Mouse (Mus musculus) C2C12 (cell line): ENCODE data around the gene Cd8b1. TPM values are rescaled to one million over a fixed set of nuclear protein-coding genes. Genes with fewer than 3 reads are reported as not detected.

Experiments used
- H3K27me3 ChIP-seq: one replicate; pipeline ENCODE4 v1.6.1; 2011; ENCODE audit not compliant: control insufficient read depth, insufficient read depth, insufficient read length
- H3K36me3 ChIP-seq: one replicate; pipeline ENCODE4 v1.6.1; 2011; ENCODE audit not compliant: control insufficient read depth, insufficient read depth
- H3K4me3 ChIP-seq: one replicate; pipeline ENCODE4 v1.5.1; 2011; ENCODE audit warnings: mild to moderate bottlenecking, control low read depth; ENCODE audit not compliant: poor library complexity, insufficient read depth, severe bottlenecking
- H3K79me2 ChIP-seq: one replicate; pipeline ENCODE4 v1.6.1; 2011; ENCODE audit not compliant: control insufficient read depth, insufficient read depth
- H3K79me3 ChIP-seq: one replicate; pipeline ENCODE4 v1.6.1; 2011; ENCODE audit warnings: low read depth, control low read depth
- H3ac ChIP-seq: one replicate; pipeline ENCODE3; 2011; ENCODE audit warnings: low read depth; ENCODE audit not compliant: control insufficient read depth, insufficient read length
- CEBPB ChIP-seq: IDR thresholded peaks from one replicate; pipeline ENCODE4 v1.6.1; 2011; ENCODE audit warnings: low read depth, mild to moderate bottlenecking, control low read depth, moderate library complexity
- CTCF ChIP-seq: IDR thresholded peaks from one replicate; pipeline ENCODE4 v1.5.1; 2011; ENCODE audit not compliant: control insufficient read depth, insufficient read depth, insufficient read length
- FOSL1 ChIP-seq: IDR thresholded peaks from one replicate; pipeline ENCODE4 v1.8.0; 2011; ENCODE audit warnings: mild to moderate bottlenecking, low read length; ENCODE audit not compliant: poor library complexity, insufficient read depth, severe bottlenecking
- MAX ChIP-seq: IDR thresholded peaks from one replicate; pipeline ENCODE4 v1.6.1; 2011; ENCODE audit warnings: mild to moderate bottlenecking, control low read depth
- MYOD1 ChIP-seq: IDR thresholded peaks from one replicate; pipeline ENCODE4 v1.6.1; 2011; ENCODE audit warnings: low read depth; ENCODE audit not compliant: control insufficient read depth, insufficient read length
- MYOG ChIP-seq: IDR thresholded peaks from one replicate; pipeline ENCODE4 v1.6.1; 2011; ENCODE audit not compliant: control insufficient read depth, insufficient read length; ENCODE audit errors: extremely low read depth
- USF1 ChIP-seq: IDR thresholded peaks from one replicate; pipeline ENCODE4 v1.6.1; 2011; ENCODE audit warnings: low read depth, mild to moderate bottlenecking, control low read depth, moderate library complexity
- polyA plus RNA-seq: library from polyadenylated mRNA; unstranded; fragments of >200 nt; fragmentation: generic; extraction: Trizol; gene quantifications from one replicate; pipeline ENCODE4 v1.2.1, GENCODE M21; 2012; ENCODE audit warnings: missing spikeins

Cd8b1 gene
- polyA plus RNA-seq, 1 experiment, result not detected

DNA sequence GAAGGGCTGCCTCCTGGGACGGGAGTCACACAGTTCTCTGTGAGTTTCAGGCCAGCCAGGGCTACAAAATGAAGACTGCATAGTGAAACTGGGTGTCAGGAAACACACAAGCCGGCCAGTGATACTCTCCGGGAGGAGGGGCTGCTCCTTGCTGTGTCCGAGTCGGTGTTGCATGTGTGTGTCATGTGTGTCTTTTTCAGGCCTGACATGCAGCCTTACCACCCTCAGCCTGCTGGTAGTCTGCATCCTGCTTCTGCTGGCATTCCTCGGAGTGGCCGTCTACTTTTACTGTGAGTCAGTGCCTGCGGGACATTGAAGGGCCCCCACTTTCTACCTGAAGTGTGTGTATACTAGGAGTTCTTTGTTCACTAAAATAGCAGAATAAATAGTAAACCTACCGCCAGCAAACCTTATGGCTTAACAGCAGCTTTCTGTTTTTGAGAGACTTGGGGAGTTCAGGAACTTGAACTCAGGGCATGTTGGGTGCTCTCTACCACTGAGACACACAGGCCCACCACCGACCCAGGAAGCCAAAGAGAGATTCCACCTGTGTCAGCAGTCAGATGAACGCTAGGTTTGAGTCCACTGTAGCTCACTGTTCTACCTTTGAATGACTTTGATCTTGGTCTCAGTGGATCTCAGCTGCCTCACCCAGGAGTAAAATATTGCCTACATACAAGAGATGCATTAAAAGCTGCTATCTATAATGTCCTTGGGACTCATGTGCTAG, 9.8 kb downstream of the Cd8b1 start:
- Histone ChIP-seq H3ac (no peak overlapping the region), H3K4me3 (no peak overlapping the region), H3K79me2 (no peaks in the 10 kb centered on the region), H3K36me3 (no peaks in the 10 kb centered on the region), H3K27me3 (peaks cover 22% of the 10 kb centered on the region), H3K79me3 (no peaks in the 10 kb centered on the region)
- TF ChIP-seq MYOG (no peak), CTCF (no peak), USF1 (no peak), MAX (no peak), FOSL1 (no peak), MYOD1 (no peak), CEBPB (no peak)

DNA sequence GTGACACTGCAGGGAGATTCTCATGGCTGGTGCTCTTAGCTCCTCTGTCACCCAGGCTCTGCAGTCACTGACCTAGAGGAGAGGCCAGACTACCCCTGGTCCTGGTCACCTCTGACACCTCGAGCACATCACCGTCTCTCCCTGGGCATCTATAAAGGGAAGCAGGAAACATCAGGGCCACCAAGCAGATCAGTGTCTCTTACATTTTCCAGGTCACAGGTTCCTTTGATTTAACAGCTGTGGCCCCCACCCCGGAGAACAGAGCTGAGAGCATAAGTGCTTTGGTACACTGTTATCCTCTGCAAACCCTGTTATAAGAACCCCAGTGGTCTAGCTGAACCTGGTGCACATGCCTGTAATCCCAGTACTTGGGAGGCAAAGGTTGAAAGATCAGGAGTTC, 10.4 kb downstream of the Cd8b1 start:
- Histone ChIP-seq H3K79me2 (no peaks in the 10 kb centered on the region), H3K27me3 (peaks cover 22% of the 10 kb centered on the region), H3K4me3 (no peak overlapping the region), H3ac (no peak overlapping the region), H3K36me3 (no peaks in the 10 kb centered on the region), H3K79me3 (no peaks in the 10 kb centered on the region)
- no peak for TF ChIP-seq FOSL1
- no peak for TF ChIP-seq MAX
- TF ChIP-seq USF1, result no peak
- no peak for TF ChIP-seq MYOG
- no peak for TF ChIP-seq CTCF
- TF ChIP-seq MYOD1, result no peak
- TF ChIP-seq CEBPB, result no peak

DNA sequence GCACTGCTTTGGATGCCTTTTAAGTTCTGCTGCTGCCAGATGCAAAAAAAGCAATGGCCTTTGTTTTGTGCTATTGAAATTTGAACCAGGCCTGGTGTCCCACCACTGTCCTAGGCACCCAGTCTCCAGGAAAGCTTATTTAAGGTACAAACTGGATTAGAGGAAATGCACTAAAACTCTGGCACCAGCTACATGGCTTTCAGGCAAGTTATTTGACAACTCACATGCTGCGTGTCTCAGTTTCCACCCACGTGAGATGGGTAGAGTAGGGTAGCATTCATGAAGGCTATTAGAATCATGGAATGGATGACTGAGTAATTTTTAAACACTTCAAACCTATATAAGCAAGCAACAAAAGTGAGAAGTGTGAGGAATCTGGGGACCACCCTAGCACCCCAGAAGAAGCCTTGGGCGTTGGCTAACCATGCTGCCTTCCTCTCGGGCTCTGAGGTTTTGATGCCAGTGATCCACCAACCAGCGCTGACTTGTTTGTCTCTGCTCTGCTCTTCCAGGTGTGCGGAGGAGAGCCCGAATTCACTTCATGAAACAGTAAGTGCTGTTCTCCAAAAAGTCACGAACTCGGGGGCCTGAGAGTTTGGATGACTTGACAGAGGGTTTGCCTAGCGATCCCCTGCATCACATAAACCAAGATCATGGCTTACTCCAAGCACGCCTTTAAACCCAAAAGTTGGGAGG, 11.1 kb downstream of the Cd8b1 start:
- Histone ChIP-seq H3K36me3 (no peaks in the 10 kb centered on the region), H3K79me3 (no peaks in the 10 kb centered on the region), H3K79me2 (no peaks in the 10 kb centered on the region), H3ac (no peak overlapping the region), H3K4me3 (no peak overlapping the region), H3K27me3 (peaks cover 22% of the 10 kb centered on the region)
- no peak for TF ChIP-seq MAX
- TF ChIP-seq CEBPB, result no peak
- no peak for TF ChIP-seq CTCF
- no peak for TF ChIP-seq MYOD1
- TF ChIP-seq FOSL1, result no peak
- no peak for TF ChIP-seq MYOG
- TF ChIP-seq USF1, result no peak

DNA sequence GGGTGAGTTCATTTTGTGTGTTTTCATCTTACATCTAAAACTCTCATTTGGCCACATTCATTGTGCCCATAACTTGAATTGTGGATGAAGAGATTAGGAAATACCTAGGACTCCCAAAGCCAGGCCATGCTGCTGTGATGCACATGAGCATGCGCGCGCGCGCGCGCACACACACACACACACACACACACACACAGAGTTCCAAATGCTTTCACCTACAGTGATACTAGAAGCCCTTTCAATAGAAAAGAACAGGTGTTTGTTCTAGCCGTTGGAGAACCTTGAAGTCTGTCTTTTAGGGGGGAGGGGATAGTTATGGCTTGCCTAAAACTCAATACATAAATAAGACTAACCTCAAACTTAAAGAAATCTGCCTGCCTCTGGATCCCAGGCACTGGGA, 15.1 kb downstream of the Cd8b1 start:
- Histone ChIP-seq H3K27me3 (peaks cover 11% of the 10 kb centered on the region), H3K79me2 (no peaks in the 10 kb centered on the region), H3ac (no peak overlapping the region), H3K4me3 (no peak overlapping the region), H3K79me3 (no peaks in the 10 kb centered on the region), H3K36me3 (no peaks in the 10 kb centered on the region)
- TF ChIP-seq CEBPB (no peak), MAX (no peak), FOSL1 (no peak), MYOG (no peak), CTCF (no peak), USF1 (no peak), MYOD1 (no peak)

DNA sequence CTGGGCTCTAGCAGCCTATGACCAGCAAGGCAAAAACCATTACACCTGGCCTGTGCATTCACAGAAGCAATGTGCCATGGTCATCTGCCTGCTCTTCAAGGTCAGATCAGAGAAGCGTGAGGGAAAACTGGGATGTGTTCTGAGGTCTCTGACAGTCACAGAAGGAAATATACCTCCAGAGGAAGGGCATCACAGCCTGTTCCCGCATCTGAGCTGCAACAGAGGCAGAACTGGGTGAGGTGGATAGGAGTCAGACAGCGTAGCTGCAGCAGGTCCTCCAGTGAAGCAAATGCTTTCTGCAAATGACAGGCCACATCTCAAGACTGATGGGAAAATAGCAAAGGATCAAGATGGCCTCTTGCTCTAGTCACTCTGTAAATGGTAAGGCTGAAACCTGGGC, 16.4 kb downstream of the Cd8b1 start:
- Histone ChIP-seq H3K36me3 (no peaks in the 10 kb centered on the region), H3K27me3 (peaks cover 8% of the 10 kb centered on the region), H3ac (no peak overlapping the region), H3K79me2 (no peaks in the 10 kb centered on the region), H3K79me3 (no peaks in the 10 kb centered on the region), H3K4me3 (no peak overlapping the region)
- no peak for TF ChIP-seq MYOD1
- TF ChIP-seq MYOG, result no peak
- no peak for TF ChIP-seq FOSL1
- no peak for TF ChIP-seq CEBPB
- no peak for TF ChIP-seq MAX
- no peak for TF ChIP-seq USF1
- TF ChIP-seq CTCF, result no peak

DNA sequence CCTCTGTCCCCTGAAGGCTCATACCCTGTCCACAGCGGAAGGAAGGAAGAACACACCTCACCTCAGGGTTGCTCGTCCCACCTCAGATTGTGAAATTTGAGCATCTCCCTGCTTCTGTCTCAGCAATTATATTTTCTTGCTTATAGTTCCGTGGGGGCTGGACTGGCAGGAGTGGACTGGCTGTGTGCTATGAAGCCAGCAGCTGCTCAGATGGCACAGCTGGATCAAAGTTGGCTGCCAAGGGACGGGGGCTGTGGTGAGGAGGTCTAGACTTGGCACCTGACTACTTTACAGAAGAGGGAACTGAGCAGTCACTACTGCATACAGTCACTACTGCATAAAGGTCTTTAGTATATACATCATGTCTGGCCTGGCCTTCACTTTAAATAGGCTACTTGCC, 16.8 kb downstream of the Cd8b1 start:
- no peaks in the 10 kb centered on the region for H3K79me3 ChIP-seq
- H3K4me3 ChIP-seq, result no peak overlapping the region
- no peaks in the 10 kb centered on the region for H3K79me2 ChIP-seq
- peaks cover 8% of the 10 kb centered on the region for H3K27me3 ChIP-seq
- no peak overlapping the region for H3ac ChIP-seq
- no peaks in the 10 kb centered on the region for H3K36me3 ChIP-seq
- TF ChIP-seq MYOG (no peak), CEBPB (no peak), FOSL1 (no peak), USF1 (no peak), CTCF (no peak), MAX (no peak), MYOD1 (no peak)
